Mouse (Mus musculus) heart, embryonic 11.5 days (tissue): ENCODE measurements around the gene Mrgpra9. TPM values are rescaled to one million over a fixed set of nuclear protein-coding genes. Genes with fewer than 3 reads are reported as not detected.
"Not testable (repeated sequence)": the region's sequence is repeated elsewhere in the genome, so short reads cannot be mapped to it uniquely, and the experiment has no call there.

Experiments
- ATAC-seq: fragments of 200-750 bp; cut with Nextera tagmentation; replicated peaks from 2 replicates; pipeline ENCODE4 v1.8.0; 2017; ENCODE audit warnings: moderate library complexity; ENCODE audit not compliant: insufficient number of reproducible peaks, low FRiP score, low TSS enrichment
- H3K27ac ChIP-seq: fragments of 300-500 bp; sonication (generic); 2 replicates; pipeline ENCODE4 v1.5.1; 2014; ENCODE audit warnings: mild to moderate bottlenecking, low read depth, low read length
- H3K27me3 ChIP-seq: fragments of 300-500 bp; sonication (generic); 2 replicates; pipeline ENCODE4 v1.6.1; 2014; ENCODE audit warnings: mild to moderate bottlenecking, low read length, mixed read lengths; ENCODE audit not compliant: control insufficient read depth, insufficient read depth
- H3K36me3 ChIP-seq: fragments of 300-500 bp; sonication (generic); 2 replicates; pipeline ENCODE4 v1.6.1; 2014; ENCODE audit warnings: mild to moderate bottlenecking, low read length, moderate library complexity, mixed read lengths; ENCODE audit not compliant: control insufficient read depth, insufficient read depth
- H3K4me1 ChIP-seq: fragments of 300-500 bp; sonication (generic); 2 replicates; pipeline ENCODE4 v1.6.1; 2014; ENCODE audit warnings: low read length; ENCODE audit not compliant: control insufficient read depth, insufficient read depth
- H3K4me2 ChIP-seq: fragments of 300-500 bp; sonication (generic); 2 replicates; pipeline ENCODE4 v1.6.1; 2014; ENCODE audit warnings: mild to moderate bottlenecking, moderate library complexity
- H3K4me3 ChIP-seq: fragments of 300-500 bp; sonication (generic); 2 replicates; pipeline ENCODE4 v1.5.1; 2014; ENCODE audit warnings: low read depth, low read length
- H3K9ac ChIP-seq: fragments of 300-500 bp; sonication (generic); 2 replicates; pipeline ENCODE4 v1.6.1; 2014; ENCODE audit warnings: mild to moderate bottlenecking, low read depth, low read length, moderate library complexity
- H3K9me3 ChIP-seq: fragments of 300-500 bp; sonication (generic); replicated peaks from 2 replicates; pipeline ENCODE4 v1.6.1; 2016; ENCODE audit warnings: low read length; ENCODE audit not compliant: control insufficient read depth
- WGBS: fragments of 180-500 bp; shearing (Covaris S2); extraction: QIAGEN DNeasy Blood & Tissue Kit; methylation state at CpG from one replicate; pipeline ENCODE4 v1.1.7; 2014; ENCODE audit not compliant: insufficient replicate concordance; 5-methylcytosine and 5-hydroxymethylcytosine counted together
- polyA plus RNA-seq: library from polyadenylated mRNA; unstranded; fragments of >200 nt; fragmentation: Nextera tagmentation; extraction: Ambion mirVana; gene quantifications from 2 replicates; pipeline ENCODE4 v1.2.1, GENCODE M21; 2014

Mrgpra9 gene
- polyA plus RNA-seq: not detected in 2 replicates

- no peak within 1 kb of the TSS for H3K4me3 ChIP-seq
- H3K27me3 ChIP-seq: no peaks in the 10 kb centered on the region
- no peaks in the 10 kb centered on the region for H3K9me3 ChIP-seq
- 50% methylated on average over 1 of the region's 1 CpGs for WGBS
- no peak for ATAC-seq
- no peaks in the 10 kb centered on the region for H3K36me3 ChIP-seq
- H3K4me1 ChIP-seq: no peaks in the 10 kb centered on the region
- no peak within 1 kb of the TSS for H3K4me2 ChIP-seq
- H3K9ac ChIP-seq: no peak within 1 kb of the TSS
- H3K27ac ChIP-seq: no peak within 1 kb of the TSS
Observed at GRCm38 (mm10) chr7:47252770-47253169, at the start of gene Mrgpra9. Gene Mrgpra9 (minus strand): TSS chr7:47252848.

GRCm38 (mm10) chr7:47299612-47300011 lies 47.0 kb upstream of the Mrgpra9 start:
- not testable (repeated sequence) for H3K27me3 ChIP-seq, H3K36me3 ChIP-seq, H3K9ac ChIP-seq, H3K9me3 ChIP-seq, H3K4me3 ChIP-seq, H3K4me2 ChIP-seq, ATAC-seq, H3K4me1 ChIP-seq, H3K27ac ChIP-seq

DNA sequence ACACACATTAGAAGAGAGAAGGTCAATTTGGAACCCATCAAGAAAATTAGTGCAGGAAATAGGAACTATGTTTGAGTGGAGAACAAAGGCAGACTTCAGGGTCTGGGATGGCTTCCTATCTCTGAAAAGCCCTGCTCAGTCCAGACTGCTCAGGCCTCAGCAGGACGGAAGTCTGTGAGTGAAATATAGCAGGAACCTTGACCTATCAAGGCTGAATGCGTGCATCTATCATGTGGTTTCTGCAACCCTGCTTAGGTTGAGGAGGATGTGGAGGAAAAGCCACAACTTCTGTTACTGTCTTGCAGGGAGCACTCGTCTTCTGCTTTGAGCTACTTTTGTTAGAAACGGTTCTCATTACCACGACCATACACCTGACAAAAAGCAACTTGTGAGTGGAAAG lies 18.9 kb upstream of the Mrgpra9 start:
- not testable (repeated sequence) for H3K27me3 ChIP-seq, H3K4me3 ChIP-seq, H3K4me1 ChIP-seq, H3K4me2 ChIP-seq, H3K9ac ChIP-seq, H3K36me3 ChIP-seq, H3K9me3 ChIP-seq, ATAC-seq, H3K27ac ChIP-seq
- WGBS: 84% methylated on average over 5 of the region's 5 CpGs

DNA sequence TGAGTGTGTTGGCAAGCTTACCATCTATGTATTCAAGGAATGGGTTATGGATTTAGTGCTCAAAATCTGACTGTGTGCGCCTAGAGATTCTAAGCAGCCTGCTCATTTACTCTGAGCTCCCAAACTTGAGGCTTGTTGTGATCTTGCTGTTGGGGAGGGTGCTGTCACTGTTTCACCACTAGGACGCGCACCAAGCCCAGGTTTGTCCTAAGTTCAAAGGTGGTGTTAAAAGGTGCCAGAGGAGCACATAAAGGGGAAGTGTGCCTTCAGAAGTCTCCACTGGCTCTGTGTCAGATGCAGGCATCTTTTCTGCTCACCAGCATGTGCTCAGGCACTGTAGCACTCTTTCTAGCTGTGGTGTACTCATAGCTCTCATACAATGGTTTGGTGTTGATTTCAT lies 8.0 kb downstream of the Mrgpra9 start:
- 56% methylated on average over 3 of the region's 3 CpGs for WGBS
- Histone ChIP-seq H3K27ac (no peak overlapping the region), H3K36me3 (no peaks in the 10 kb centered on the region), H3K9ac (no peak overlapping the region), H3K4me1 (no peaks in the 10 kb centered on the region), H3K27me3 (no peaks in the 10 kb centered on the region), H3K9me3 (no peaks in the 10 kb centered on the region), H3K4me3 (no peak overlapping the region), H3K4me2 (no peak overlapping the region)
- no peak for ATAC-seq

- H3K4me3 ChIP-seq: no peak within 1 kb of the TSS
- H3K9ac ChIP-seq: no peak within 1 kb of the TSS
- ATAC-seq: no peak
Observed at GRCm38 (mm10) chr7:47204830-47205229, 47.8 kb downstream of the Mrgpra9 start, which contains the start of gene Mrgpra6. Gene Mrgpra6 (minus strand): TSS chr7:47204920.

GRCm38 (mm10) chr7:47195271-47195670 lies 57.4 kb downstream of the Mrgpra9 start:
- no peaks in the 10 kb centered on the region for H3K27me3 ChIP-seq
- no peak overlapping the region for H3K4me2 ChIP-seq
- H3K27ac ChIP-seq: no peak overlapping the region
- H3K4me3 ChIP-seq: no peak overlapping the region
- H3K4me1 ChIP-seq: no peaks in the 10 kb centered on the region
- 50% methylated on average over 1 of the region's 1 CpGs for WGBS
- no peaks in the 10 kb centered on the region for H3K9me3 ChIP-seq
- no peak overlapping the region for H3K9ac ChIP-seq
- no peaks in the 10 kb centered on the region for H3K36me3 ChIP-seq
- no peak for ATAC-seq

More at GRCm38 (mm10) chr7:47204830-47205229, 47.8 kb downstream of the Mrgpra9 start, which contains the start of gene Mrgpra6:
- 57% methylated on average over 4 of the region's 4 CpGs for WGBS
- Histone ChIP-seq H3K4me1 (no peaks in the 10 kb centered on the region), H3K9me3 (no peaks in the 10 kb centered on the region), H3K27me3 (no peaks in the 10 kb centered on the region), H3K4me2 (no peak within 1 kb of the TSS), H3K36me3 (no peaks in the 10 kb centered on the region), H3K27ac (no peak within 1 kb of the TSS)

Other genes with a start within 250 kb of the Mrgpra9 start
- 15.6 and 18.8 TPM in 2 replicates for gene Spty2d1, start 244.4 kb downstream of the Mrgpra9 start, polyA plus RNA-seq
- gene Tmem86a, start 202.2 kb downstream of the Mrgpra9 start, polyA plus RNA-seq: 13.7 and 15.5 TPM in 2 replicates
- 0.07 and 0.15 TPM in 2 replicates for gene Ptpn5, start 119.2 kb downstream of the Mrgpra9 start, polyA plus RNA-seq
- gene Mrgpra6, start 47.9 kb downstream of the Mrgpra9 start, polyA plus RNA-seq: not detected in 2 replicates
- not detected in 2 replicates for gene Mrgpra1, start 101.4 kb upstream of the Mrgpra9 start, polyA plus RNA-seq
- not detected in 2 replicates for gene Mrgpra2a, start 199.3 kb upstream of the Mrgpra9 start, polyA plus RNA-seq